Mouse (Mus musculus): Measurements from ENCODE around the gene Itgb8. TPM values are rescaled to one million over a fixed set of nuclear protein-coding genes. Genes with fewer than 3 reads are reported as not detected.

Gene Itgb8
- polyA plus RNA-seq, 1 experiment from 2014 or later: 3.5 TPM

DNA sequence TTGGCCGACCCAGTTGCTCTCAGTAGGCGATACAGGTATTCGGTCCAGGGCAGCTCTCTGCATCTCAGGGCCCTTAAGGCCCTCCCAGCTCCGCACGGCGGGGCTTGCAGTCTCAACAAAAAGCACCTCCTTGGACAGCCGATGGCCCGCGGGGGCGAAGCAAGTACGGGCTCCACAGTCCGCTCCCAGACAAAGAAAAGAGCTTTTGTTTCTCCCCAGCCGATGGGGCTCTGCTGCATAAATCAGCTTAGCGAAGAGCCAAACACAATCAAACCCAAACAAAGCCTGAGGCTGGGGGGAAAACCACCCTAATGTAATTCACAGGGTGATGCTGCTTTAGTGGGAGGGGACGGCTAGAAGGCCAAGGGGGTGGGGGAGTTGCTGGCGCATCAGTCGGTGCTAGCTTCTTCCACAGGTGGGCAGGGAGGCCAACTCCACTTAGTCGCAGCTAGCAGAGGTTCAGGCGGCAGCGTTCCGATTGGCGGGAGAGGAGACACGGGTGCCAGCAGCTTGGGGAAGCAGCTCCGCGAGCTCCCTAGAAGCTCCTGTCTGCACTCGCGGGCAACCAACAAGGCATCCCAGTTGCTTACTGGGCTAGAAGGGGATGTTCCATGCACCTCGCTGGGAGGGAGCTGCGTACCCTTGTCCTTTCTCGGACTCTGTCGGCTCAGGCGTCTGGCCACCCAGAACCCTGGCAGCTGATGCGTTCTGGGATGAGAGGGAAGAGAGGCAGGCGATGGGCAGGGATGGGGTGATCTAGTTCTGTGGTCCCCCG, 494 bp downstream of the Itgb8 start:
- Histone ChIP-seq H3K9me3 (ENCODE audit: control insufficient read depth, low read length) (no peaks in the 10 kb centered on the region), H3K27me3 (replicated peaks; ENCODE audit: control insufficient read depth, insufficient read depth, low read length) (no peaks in the 10 kb centered on the region), H3K4me3 (ENCODE audit: low read depth, low read length) (peak overlapping the region; percentile 54), H3K4me2 (ENCODE audit: low read depth, low read length) (peak overlapping the region; percentile 75), H3K27ac (replicated peaks; ENCODE audit: low read depth, low read length) (peak overlapping the region; percentile 90), H3K4me1 (ENCODE audit: control insufficient read depth, insufficient read depth, low read length) (peaks cover 18% of the 10 kb centered on the region), H3K36me3 (ENCODE audit: control insufficient read depth, insufficient read depth, low read length) (no peaks in the 10 kb centered on the region), H3K9ac (ENCODE audit: low read depth, low read length) (peak overlapping the region; percentile 76)
- DNase-seq (ENCODE audit: low spot score) (peak; percentile 85), ATAC-seq (ENCODE audit: low read depth) (peak; percentile 87)
- WGBS: under 1% methylated on average over 27 of the region's 35 CpGs

DNA sequence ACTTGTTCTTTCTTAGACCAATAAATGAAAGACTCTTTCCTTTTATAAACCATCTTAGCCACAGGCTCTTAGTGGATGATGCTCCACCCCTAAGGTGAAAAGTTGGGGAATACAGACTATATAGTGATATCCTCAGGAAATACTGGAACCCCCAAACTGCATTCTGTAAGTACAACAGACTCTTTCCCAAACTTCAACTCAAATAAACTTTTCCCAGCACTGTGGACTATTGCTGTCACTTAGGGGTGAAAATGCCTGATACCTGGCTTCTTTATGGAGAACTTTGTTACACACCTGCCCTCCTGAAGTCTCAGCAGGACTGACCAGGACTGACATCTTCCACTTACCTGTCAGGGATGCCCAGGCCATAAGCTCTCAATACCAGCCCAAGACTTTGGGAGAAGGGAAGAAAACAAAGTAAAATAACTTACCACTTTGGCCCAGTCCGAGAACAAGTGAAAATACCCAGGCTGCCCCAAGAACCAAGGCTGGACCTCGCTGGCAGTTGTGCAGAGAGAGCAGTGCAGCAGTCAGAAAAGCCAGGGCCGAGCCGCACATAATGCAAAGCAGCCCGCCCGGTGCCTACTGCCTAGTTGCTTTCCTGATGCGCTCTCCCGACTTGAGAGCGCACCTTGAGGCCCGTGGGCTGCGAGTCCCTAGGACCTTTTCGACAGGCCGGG, 1.2 kb downstream of the Itgb8 start:
- no peaks in the 10 kb centered on the region for H3K9me3 ChIP-seq (ENCODE audit: control insufficient read depth, low read length)
- H3K27ac ChIP-seq (replicated peaks; ENCODE audit: low read depth, low read length): peak overlapping the region; percentile 90
- peak; percentile 53 for ATAC-seq (ENCODE audit: low read depth)
- H3K27me3 ChIP-seq (replicated peaks; ENCODE audit: control insufficient read depth, insufficient read depth, low read length): no peaks in the 10 kb centered on the region
- no peaks in the 10 kb centered on the region for H3K36me3 ChIP-seq (ENCODE audit: control insufficient read depth, insufficient read depth, low read length)
- H3K4me2 ChIP-seq (ENCODE audit: low read depth, low read length): peak overlapping the region; percentile 75
- peaks cover 18% of the 10 kb centered on the region for H3K4me1 ChIP-seq (ENCODE audit: control insufficient read depth, insufficient read depth, low read length)
- no peak for DNase-seq (ENCODE audit: low spot score)
- peak overlapping the region; percentile 76 for H3K9ac ChIP-seq (ENCODE audit: low read depth, low read length)
- under 1% methylated on average over 11 of the region's 13 CpGs for WGBS
- H3K4me3 ChIP-seq (ENCODE audit: low read depth, low read length): peak overlapping the region; percentile 54

DNA sequence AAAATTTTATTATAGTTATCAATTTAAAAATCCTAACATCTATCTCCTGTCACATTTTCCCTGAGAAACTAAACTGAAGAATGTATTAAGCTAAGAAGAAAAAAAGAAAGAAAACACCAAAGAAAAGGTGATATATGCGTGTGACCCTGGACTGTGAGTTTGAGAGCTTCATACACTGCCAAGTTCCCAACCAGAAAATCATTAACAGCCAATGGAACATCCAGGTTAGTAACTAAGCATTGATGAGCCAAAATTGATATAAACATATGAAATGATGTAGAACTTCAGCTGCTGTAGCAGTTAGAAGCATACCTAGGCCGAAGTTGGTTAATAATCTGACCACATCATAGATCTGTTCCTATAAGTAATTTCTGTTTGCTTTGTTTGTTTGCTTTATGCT, 6.8 kb downstream of the Itgb8 start:
- no peaks in the 10 kb centered on the region for H3K9me3 ChIP-seq (ENCODE audit: control insufficient read depth, low read length)
- DNase-seq (ENCODE audit: low spot score): no peak
- H3K4me3 ChIP-seq (ENCODE audit: low read depth, low read length): no peak overlapping the region
- no peak overlapping the region for H3K9ac ChIP-seq (ENCODE audit: low read depth, low read length)
- no peaks in the 10 kb centered on the region for H3K36me3 ChIP-seq (ENCODE audit: control insufficient read depth, insufficient read depth, low read length)
- H3K27ac ChIP-seq (replicated peaks; ENCODE audit: low read depth, low read length): no peak overlapping the region
- ATAC-seq (ENCODE audit: low read depth): no peak
- H3K4me2 ChIP-seq (ENCODE audit: low read depth, low read length): no peak overlapping the region
- peaks cover 7% of the 10 kb centered on the region; the same call in 1 of the 2 replicates for H3K4me1 ChIP-seq (ENCODE audit: control insufficient read depth, insufficient read depth, low read length)
- WGBS: 92% methylated on average over 2 of the region's 2 CpGs
- no peaks in the 10 kb centered on the region for H3K27me3 ChIP-seq (replicated peaks; ENCODE audit: control insufficient read depth, insufficient read depth, low read length)

DNA sequence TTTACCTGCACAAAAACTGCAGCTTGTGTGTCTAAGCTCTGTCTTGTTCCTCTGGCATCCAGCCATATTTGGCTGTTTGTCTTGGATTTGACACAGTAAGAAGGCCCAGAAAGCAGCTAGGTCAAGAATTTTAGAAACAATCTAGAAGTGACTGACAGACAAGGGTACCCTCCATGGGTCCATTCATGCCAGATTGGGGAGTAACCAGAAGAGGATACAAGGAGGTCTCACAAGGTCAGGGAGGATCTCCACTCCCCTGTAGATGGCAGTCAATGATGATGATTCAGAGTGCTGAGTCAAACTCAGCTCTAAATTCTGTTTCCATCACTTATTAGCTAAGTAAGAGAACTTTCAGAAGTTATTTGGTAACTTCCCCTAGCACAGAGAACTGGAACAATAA, 8.2 kb downstream of the Itgb8 start:
- no peak overlapping the region for H3K27ac ChIP-seq (replicated peaks; ENCODE audit: low read depth, low read length)
- no peaks in the 10 kb centered on the region for H3K9me3 ChIP-seq (ENCODE audit: control insufficient read depth, low read length)
- H3K36me3 ChIP-seq (ENCODE audit: control insufficient read depth, insufficient read depth, low read length): no peaks in the 10 kb centered on the region
- H3K4me3 ChIP-seq (ENCODE audit: low read depth, low read length): no peak overlapping the region
- H3K4me2 ChIP-seq (ENCODE audit: low read depth, low read length): no peak overlapping the region
- H3K27me3 ChIP-seq (replicated peaks; ENCODE audit: control insufficient read depth, insufficient read depth, low read length): no peaks in the 10 kb centered on the region
- DNase-seq (ENCODE audit: low spot score): peak; percentile 22
- H3K9ac ChIP-seq (ENCODE audit: low read depth, low read length): no peak overlapping the region
- H3K4me1 ChIP-seq (ENCODE audit: control insufficient read depth, insufficient read depth, low read length): peaks cover 6% of the 10 kb centered on the region; the same call in 1 of the 2 replicates
- ATAC-seq (ENCODE audit: low read depth): no peak

DNA sequence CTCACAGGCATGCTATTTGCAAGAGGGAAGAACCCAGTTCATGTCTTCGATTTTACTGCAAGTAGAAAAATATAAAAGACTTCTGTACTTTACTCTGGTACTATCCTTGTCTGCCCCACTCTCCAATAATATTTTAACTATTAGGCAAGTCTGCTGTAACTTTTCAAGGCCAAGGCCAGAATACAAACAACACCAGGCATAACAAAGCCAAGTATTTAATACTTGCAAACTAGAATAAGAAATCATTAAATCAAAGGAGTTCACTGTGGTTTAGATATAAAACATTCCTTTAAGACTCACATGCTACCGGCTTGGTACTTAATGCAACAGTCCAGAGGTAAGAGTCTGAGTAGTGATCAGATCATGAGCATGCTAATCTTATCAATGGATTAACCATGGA, 9.0 kb downstream of the Itgb8 start:
- DNase-seq (ENCODE audit: low spot score) (no peak), ATAC-seq (ENCODE audit: low read depth) (no peak)
- 87% methylated on average over 2 of the region's 2 CpGs for WGBS
- Histone ChIP-seq H3K27me3 (replicated peaks; ENCODE audit: control insufficient read depth, insufficient read depth, low read length) (no peaks in the 10 kb centered on the region), H3K4me3 (ENCODE audit: low read depth, low read length) (no peak overlapping the region), H3K36me3 (ENCODE audit: control insufficient read depth, insufficient read depth, low read length) (no peaks in the 10 kb centered on the region), H3K9ac (ENCODE audit: low read depth, low read length) (no peak overlapping the region), H3K4me1 (ENCODE audit: control insufficient read depth, insufficient read depth, low read length) (peaks cover 2% of the 10 kb centered on the region; the same call in 1 of the 2 replicates), H3K9me3 (ENCODE audit: control insufficient read depth, low read length) (no peaks in the 10 kb centered on the region), H3K4me2 (ENCODE audit: low read depth, low read length) (no peak overlapping the region), H3K27ac (replicated peaks; ENCODE audit: low read depth, low read length) (no peak overlapping the region)

DNA sequence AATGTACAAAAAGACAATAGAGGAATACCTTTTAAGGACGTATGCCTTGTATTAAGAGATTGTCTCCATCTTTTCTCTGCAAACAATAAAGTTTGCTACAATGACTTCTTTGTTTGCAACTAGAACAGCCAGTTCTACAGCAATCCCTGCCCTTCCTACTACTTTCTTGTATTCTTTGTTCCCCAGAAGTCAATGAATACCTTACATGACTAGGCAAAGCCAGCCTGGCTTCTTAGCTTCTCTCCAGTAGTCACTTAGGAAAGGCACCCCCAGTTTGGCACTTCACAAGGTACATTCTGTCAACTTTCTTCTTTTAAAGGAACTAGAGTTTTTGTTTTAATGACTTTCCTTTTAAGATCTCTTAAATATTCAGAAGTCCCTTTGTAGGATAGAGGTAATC, 10.7 kb downstream of the Itgb8 start:
- ATAC-seq (ENCODE audit: low read depth) (no peak), DNase-seq (ENCODE audit: low spot score) (no peak)
- H3K4me1 ChIP-seq (ENCODE audit: control insufficient read depth, insufficient read depth, low read length): no peaks in the 10 kb centered on the region
- H3K36me3 ChIP-seq (ENCODE audit: control insufficient read depth, insufficient read depth, low read length): no peaks in the 10 kb centered on the region
- no peak overlapping the region for H3K9ac ChIP-seq (ENCODE audit: low read depth, low read length)
- WGBS: 54% methylated on average over 1 of the region's 1 CpGs
- H3K9me3 ChIP-seq (ENCODE audit: control insufficient read depth, low read length): no peaks in the 10 kb centered on the region
- H3K27me3 ChIP-seq (replicated peaks; ENCODE audit: control insufficient read depth, insufficient read depth, low read length): no peaks in the 10 kb centered on the region
- no peak overlapping the region for H3K4me3 ChIP-seq (ENCODE audit: low read depth, low read length)
- no peak overlapping the region for H3K27ac ChIP-seq (replicated peaks; ENCODE audit: low read depth, low read length)
- no peak overlapping the region for H3K4me2 ChIP-seq (ENCODE audit: low read depth, low read length)

DNA sequence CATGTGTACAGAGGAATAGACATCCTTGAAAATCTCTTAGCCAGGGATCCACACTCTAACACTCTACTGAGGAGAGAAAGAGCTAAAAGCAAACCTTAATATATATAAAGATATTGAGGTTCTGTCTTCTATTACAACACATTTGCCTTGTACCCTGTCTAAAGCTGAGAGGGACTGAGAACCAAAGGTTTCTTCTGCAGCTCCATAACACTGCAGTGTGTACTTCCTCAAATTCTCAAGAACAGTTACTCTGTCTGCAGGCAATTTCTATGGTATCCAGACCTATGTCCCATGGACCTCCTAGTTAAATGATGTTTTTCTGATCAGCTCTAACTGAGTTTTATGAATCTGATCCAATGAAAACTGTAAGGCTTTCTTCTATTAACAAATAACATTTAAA, 13.9 kb downstream of the Itgb8 start:
- Histone ChIP-seq H3K36me3 (ENCODE audit: control insufficient read depth, insufficient read depth, low read length) (no peaks in the 10 kb centered on the region), H3K4me2 (ENCODE audit: low read depth, low read length) (no peak overlapping the region), H3K9ac (ENCODE audit: low read depth, low read length) (no peak overlapping the region), H3K9me3 (ENCODE audit: control insufficient read depth, low read length) (no peaks in the 10 kb centered on the region), H3K4me3 (ENCODE audit: low read depth, low read length) (no peak overlapping the region), H3K27ac (replicated peaks; ENCODE audit: low read depth, low read length) (no peak overlapping the region), H3K27me3 (replicated peaks; ENCODE audit: control insufficient read depth, insufficient read depth, low read length) (no peaks in the 10 kb centered on the region), H3K4me1 (ENCODE audit: control insufficient read depth, insufficient read depth, low read length) (no peaks in the 10 kb centered on the region)
- no peak for ATAC-seq (ENCODE audit: low read depth)
- DNase-seq (ENCODE audit: low spot score): no peak

DNA sequence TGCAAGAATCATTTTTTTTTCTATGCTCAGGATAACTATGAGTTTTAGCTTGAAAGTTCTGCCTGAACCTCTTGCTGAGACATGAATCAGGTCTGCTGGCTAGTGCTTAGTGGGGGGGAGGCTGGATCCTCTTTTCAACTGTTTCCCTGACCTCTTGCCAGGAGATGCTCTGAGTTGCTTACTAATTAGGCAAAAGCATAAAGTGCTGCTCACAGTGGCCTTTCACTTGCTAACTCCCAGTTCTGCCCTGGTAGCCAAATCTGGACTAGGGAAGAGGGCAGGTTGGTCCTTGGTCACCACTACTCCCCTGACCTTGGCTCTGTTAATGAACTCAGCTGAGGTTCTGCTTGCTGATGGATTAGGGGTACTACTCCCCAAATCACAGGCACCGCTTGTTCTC, 19.2 kb downstream of the Itgb8 start:
- DNase-seq (ENCODE audit: low spot score) (no peak), ATAC-seq (ENCODE audit: low read depth) (no peak)
- Histone ChIP-seq H3K4me2 (ENCODE audit: low read depth, low read length) (no peak overlapping the region), H3K4me1 (ENCODE audit: control insufficient read depth, insufficient read depth, low read length) (no peaks in the 10 kb centered on the region), H3K4me3 (ENCODE audit: low read depth, low read length) (no peak overlapping the region), H3K9me3 (ENCODE audit: control insufficient read depth, low read length) (no peaks in the 10 kb centered on the region), H3K27me3 (replicated peaks; ENCODE audit: control insufficient read depth, insufficient read depth, low read length) (no peaks in the 10 kb centered on the region), H3K36me3 (ENCODE audit: control insufficient read depth, insufficient read depth, low read length) (no peaks in the 10 kb centered on the region), H3K9ac (ENCODE audit: low read depth, low read length) (no peak overlapping the region), H3K27ac (replicated peaks; ENCODE audit: low read depth, low read length) (no peak overlapping the region)
- 89% methylated on average over 1 of the region's 1 CpGs for WGBS
